Mouse (Mus musculus) left cerebral cortex, postnatal 36 days (tissue): Measurements from ENCODE around the gene Raly. TPM values are rescaled to one million over a fixed set of nuclear protein-coding genes. Genes with fewer than 3 reads are reported as not detected.

ENCODE experiments used
- DNase-seq, 2 experiments: peaks; one replicate each; pipeline ENCODE4 v3.0.0; 2021 to 2022; ENCODE audit warnings: low spot score in 2 of 2, mixed read lengths in 1 of 2
- intact Hi-C: fragments of 180-260 bp; cut with DNase I; formaldehyde crosslinking; loops from one replicate; pipeline ENCODE4 v1.15.1; 2025
- total RNA-seq, 2 experiments: library from RNA; stranded (reverse); gene quantifications; 2 replicates each; pipeline ENCODE4 v1.2.3; 2021

Raly gene
- total RNA-seq, 2 experiments from 2014 or later, result 99.7 to 112 TPM

DNA sequence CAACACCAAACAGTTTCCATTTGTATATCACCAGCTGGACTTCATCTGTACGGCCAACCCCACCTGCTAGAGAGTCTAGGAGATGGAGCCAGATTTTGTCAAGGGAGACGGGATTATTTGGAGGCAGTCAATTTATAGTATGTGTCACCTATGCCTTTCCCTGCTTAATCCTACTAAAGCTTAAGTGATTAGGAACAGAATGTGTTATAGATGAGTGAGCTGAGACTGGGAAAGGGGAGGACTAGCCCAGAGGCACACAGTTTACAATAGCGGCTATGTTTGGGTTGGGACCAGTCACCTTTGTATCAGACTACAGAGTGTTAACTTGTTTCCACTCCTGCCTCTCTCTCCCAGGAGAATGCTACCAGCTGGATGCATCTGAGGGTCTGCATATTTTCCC is 11.2 kb upstream of the Raly start:
- DNase-seq, result no peak
- intact Hi-C loops, result no loop called here

DNA sequence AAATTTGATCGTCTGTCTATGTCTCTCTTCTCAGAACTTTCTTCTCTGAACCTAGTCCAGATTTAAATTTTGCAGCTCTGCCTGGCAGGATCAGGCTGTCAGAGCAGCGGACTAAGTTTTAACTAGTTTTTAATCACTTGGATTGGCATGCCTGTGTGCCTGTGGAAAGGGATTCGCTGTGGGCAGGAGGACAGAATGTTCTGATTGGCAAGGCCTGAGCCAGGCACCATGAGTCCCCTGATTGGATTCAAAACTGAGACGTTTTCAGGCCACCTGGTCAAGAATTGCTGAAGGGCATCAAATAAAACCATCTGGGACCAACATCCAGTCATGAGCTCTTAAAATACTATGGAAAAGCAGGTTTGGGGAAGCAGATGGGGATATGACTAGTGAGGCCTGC is 8.5 kb upstream of the Raly start:
- peak in 1 of 2 experiments; percentile 13 for DNase-seq

DNA sequence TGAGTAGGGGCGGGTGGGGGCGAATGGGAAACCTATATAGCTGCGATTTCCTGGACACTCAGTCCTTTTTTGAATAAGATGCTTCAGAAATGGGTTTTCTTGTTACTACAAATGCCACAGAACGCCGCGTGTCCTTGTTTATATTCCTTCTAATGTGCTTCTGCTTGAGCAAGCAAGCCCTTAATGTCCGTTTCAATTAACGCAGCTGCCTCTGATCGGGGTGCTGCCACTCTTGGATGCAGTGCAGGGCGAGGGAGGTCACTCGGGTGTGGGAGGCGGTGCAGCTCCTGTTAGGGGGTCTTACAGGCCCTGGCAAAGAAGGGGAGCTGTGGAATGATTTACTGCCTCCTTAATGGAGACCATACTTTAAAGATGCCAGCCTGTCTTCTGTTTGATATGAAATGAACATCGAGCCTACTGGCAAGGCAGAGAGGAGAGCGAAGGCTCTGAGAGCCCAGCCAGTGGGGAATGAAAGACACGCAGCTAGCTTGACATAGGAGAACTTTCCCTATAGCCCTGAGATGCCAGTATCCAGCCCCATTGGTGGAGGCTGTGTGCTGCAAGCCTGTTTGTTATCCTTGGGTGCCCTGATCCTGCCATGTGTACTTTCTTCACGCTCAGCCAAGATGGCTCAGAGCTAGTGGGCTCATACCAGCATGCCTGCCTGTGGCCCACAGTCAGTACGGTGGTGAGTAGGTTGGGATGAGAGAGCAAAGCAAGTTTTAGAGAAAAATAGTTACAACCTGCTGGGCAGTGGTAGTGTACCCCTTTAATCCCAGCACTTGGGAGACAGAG is 7.8 kb upstream of the Raly start:
- DNase-seq, result no peak
- intact Hi-C loops, result no loop called here

More for the DNA sequence above, 8.5 kb upstream of the Raly start:
- intact Hi-C loops, result no loop called here

DNA sequence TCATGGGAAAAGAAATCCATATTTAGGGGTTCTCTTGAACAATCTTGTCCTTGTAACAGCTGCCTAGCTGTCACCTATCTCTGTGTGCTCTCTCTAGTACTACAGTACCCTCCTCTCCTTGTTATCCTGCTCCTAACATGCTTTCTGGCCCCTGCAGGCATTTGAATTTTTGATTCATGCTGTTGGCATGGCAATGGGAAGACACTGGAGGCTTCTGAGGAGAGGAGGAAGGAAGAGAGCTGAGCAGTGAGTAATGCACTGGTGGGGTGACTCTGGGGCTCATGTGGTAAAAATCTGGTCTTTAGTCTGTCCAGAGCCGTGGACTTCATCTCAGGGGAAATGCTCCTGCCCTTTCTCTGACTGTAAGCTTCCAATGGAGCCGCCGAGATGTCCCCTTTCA is 5.6 kb upstream of the Raly start:
- DNase-seq, result no peak
- intact Hi-C loops, result no loop called here

DNA sequence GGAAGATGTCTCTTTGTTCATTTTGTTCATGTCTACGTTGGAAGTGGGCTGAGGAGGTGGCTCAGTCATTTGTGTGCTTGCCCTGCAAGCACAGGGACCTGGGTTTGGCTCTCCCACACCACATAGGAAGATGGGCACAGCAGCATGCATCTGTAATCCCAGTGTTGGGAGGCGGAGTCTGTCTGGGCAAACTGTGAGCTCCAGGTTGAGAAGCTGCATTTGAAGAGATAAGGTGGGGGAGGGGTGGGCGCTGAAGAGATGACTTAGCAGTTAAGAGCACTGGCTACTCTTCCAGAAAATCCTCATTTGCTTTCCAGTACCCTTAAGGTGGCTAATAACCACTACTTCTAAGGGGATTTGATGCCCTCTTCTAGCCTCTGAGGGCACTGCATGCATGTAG is 4.7 kb upstream of the Raly start:
- intact Hi-C loops, result no loop called here
- no peak for DNase-seq

DNA sequence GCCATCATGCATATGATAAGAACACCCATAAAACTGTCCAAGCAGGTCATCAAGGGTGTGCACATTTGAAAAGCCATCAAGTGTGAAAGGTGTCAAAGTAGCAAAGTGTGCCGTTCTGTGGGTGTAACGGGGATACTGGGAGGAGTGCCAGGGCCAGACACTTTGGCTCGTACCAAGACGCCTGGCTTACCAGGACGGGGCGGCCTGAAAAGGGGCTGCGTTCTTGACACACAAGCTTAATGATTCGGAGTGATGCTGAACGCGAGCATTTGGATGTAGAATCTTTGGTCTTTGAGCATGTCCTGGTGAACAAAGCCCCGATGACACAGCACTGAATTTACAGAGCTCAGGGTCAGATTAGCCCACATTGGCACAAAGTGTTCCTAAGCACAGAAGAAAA is 4.1 kb upstream of the Raly start:
- intact Hi-C loops, result no loop called here
- no peak for DNase-seq

DNA sequence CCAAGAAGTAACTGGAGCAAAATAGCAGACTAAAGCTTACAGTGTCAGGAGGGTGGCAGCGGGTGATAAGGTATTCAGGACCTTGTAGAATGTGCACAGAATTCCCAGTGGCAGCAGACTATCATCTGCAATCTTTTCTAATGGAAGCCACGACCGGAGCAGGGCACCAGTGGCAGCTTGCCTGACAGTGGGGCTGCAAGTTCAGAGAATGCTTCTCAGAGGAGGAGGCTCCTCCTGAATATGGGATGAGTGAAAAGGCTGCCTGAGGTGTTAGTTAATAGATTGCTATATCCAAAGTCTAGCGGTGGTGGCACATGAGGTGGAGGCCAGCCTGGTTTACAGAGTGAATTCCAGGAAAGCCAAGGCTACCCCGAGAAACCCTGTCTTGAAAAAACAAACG is 1.5 kb upstream of the Raly start:
- DNase-seq, result no peak
- intact Hi-C loops, result no loop called here

DNA sequence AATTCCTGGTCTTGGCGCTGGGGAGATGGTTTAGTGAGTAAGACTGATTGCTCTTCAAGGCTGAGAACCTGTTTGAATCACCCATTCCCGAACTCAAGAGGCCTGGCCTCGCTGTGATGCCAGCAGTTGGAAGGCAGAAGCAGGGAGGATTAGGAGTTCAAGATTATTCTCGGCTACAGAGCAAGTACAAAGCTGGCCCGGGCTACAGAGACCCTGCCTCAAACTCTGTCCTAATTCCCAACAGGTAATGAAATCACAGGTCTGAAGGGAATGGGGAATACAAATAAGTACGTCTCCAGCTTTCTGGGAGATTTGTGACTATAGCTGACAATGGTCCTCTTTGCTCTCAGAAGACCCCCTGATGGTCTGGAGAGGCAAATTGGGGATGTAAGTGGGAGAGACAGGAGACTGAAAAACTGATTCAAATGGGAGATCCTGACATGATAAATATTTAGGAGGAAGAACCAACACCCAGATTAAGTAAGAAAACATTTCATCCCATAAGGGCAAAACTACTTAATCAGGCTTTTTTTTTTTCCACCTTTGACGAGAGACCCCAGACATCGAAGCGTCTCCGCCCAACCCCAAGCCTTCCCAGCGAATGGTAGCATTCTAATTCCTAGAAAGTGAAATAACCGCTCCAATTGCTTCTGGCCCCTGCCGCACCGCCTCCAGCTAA is 780 bp upstream of the Raly start:
- intact Hi-C loops, result loop anchor here (5.0 kb wide), 1 partner anchor 62 kb away; no protein-coding TSS in a partner anchor
- no peak for DNase-seq

DNA sequence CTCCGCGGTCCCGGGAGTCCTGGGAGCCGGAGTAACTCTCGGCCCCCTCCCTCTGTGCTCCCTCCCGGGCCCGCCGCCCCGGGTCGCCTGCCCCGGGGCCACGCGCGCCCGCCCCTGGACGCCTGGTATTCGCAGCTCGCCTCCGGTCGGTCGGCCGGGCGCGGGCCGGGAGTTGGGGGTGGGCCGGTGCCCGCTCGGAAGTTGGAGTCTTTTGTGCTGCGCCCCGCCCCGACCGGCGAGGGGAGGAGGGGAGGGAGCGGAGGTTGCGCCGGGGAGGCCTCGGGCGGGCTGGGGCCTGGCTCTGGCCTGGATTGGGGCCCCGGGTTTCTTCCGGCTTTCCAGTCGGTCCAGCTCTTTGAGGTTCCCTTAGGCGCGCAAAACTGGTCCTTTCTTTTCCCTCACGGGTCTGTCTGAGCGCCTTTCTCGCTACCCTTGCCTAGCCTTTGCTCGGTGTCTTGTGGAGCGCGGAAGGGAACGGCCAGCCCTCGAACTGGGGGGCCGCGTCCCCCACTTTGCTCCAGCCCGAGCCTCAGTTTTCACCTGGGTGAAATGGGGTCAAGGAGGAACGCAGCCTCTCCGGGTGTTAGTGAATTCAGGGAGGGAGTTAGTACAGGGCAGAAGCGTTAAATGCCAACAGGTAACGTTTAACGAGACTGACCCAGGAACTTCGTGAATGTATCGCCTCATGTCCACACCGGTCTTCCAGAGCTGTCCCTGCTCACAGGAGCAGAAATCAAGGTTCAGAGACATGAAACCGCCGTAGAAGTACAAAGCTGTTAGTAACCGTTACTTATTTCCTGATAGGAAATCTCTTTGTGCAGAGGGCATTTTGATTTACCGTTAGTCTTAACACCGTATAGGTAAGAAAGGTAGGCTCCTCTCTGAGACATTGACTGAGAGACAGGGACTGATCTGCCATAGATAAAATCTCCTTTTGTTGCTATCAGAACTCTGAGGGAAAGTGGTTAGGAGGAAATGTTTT is 1.1 kb downstream of the Raly start:
- intact Hi-C loops, result loop anchor here (5.0 kb wide), 1 partner anchor 60 kb away; no protein-coding TSS in a partner anchor
- peak; percentile 52 to 64 for DNase-seq

DNA sequence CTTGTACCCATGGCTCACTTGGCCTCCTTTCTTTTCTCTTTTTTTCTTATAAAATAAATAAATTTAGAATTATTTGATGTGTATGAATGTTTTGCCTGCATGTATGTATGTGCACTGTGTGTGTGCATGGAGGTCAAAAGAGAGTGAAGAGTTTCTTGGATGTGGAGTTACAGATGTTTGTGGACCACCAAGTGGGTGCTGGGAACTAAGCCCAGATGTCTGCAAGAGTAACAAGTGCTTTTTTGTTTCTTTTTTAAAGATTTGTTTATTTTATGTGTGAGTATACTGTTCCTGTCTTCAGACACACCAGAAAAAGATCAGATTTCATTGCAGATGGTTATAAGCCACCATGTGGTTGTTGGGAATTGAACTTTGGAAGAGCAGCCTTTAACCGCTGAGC is 12.5 kb downstream of the Raly start:
- no peak for DNase-seq
- intact Hi-C loops, result no loop called here

DNA sequence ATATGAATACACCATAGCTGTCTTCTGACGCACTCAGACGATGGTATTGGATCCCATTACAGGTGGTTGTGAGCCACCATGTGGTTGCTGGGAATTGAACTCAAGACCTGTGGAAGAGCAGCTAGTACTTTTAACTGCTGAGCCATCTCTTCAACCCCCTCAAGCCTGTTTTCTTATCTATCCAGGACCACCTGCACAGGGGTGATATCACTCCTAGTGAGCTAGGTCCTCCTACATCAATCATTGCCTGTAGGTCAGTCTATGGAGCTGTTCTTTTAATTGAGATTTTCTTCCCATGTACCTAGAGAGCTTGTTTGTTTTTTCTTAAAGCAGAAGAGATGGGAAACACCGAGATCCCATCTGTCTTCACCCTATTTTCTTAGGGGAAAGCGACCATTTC is 12.9 kb downstream of the Raly start:
- intact Hi-C loops, result no loop called here
- no peak for DNase-seq

DNA sequence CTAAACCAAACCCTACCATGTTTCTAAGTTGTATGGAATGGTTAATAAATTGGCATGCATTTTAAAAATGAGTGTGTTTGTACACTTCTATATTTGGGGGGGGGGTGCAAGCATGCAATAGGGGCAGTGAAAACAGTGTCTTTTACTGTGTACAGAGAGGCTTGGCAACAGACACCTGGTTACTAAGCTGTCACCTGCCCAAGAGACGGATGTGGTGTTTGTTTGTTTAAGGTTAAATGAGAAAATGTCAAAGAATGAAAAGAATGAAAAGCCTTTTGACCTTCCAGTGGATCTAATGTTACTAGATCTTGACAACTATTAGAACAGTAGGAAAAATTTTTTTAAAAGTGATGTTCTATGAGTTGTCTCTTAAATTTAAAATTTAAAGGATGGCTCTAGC is 16.8 kb downstream of the Raly start:
- intact Hi-C loops, result no loop called here
- DNase-seq, result no peak

DNA sequence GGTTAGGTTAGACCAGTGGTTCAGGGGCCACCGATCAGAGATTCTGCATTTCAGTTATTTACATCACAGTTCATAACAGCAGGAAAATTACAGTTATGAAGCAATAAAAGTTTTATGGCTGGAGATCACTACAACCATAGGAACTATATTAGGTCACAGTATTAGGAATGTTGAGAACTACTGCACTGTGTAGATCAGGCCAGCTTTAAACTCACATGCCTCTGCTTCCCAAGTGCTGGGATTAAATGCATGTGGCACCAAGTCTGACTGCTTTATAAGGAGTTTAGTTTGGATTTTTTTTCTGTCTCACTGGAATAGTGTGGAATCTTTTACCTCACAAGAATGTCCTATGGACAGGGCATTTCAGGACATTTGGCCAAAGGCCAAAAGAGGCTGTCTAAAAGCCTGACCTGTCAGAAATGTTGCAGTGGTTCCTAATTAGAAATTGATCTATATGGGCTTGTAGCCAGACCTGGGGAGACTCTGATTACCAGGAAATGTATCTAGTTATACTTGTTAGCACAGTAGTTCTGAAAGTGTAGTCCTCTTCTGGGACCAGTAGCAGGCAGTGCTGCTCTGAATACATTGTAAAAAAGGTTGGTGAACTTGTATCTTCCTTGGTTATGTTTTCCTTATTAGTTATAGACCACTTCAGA is 18.3 kb downstream of the Raly start:
- DNase-seq, result no peak
- intact Hi-C loops, result no loop called here

DNA sequence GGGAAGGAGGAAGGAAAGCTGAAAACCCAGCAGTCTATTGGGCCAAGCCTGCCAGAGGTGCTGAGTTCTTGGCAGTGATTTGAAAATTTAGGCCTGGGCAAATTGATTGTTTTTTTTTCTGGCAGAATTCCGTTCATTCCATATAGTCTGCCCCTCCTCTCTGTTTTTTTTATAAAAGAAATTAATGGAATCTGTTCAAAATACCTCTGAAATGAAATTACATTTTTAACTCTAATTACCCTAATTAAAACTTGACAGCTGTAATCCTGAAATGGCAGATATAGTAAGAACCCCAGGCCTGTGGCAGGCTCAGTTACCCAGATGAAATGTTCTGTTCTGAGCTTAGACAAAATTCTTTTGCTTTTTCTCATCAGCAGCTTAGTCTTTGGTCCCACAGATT is 19.9 kb downstream of the Raly start:
- DNase-seq, result no peak
- intact Hi-C loops, result no loop called here

DNA sequence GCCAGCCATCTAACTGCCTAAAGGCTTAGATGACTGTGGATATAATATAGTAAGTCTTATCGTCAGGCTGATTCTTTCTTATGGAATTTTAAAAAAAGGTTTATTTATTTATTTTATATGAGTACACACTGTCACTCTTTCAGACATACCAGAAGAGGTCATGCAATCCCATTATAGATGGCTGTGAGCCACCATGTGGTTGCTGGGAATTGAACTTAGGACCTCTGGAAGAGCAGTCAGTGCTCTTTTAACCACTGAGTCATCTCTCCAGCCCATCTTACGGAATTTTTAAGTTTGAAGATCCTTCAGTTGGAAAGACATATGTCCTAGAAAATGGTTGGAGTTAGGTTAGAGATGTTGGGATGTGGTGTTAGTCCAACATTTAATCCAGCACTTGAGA is 22.5 kb downstream of the Raly start:
- no peak for DNase-seq
- intact Hi-C loops, result no loop called here

DNA sequence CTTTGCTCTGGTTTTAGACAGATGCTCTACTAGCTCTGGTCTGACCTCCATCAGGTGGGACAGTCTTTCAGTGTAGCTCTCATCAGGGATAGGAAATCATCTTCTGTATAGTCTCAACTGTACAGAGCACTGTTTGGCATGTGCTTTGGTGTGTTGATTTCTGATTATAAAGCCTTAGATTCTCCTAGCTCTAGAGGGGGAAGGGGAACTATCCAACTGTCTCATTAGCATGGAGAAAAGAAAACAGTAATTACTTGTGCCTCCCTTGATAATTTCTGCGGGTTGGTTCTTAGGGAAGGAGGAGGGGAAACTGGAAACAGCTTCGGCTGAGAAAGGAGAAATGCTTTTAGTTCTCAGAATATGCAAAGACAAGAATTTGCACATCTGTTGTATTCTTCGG is 26.2 kb downstream of the Raly start:
- intact Hi-C loops, result no loop called here
- no peak for DNase-seq

DNA sequence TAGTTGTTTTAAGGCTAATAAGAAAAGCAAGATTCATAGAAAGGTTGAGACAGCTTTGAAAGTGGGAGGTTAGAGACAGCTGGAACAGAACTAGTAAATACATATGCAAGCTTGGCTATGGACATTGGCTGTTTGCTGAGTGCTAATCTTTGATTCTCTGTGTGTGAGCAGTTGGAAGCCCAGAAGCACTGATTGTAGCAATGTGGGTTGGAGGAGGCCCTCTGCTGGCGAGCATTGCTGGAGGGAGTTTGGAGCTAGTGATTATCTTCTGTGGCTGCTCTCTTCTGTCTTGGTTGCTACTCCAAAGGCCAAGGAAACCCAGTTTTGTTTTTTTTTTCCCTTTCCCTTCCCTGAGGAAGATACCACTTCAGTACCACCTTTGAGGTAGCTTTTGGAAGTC is 26.9 kb downstream of the Raly start:
- intact Hi-C loops, result no loop called here

DNA sequence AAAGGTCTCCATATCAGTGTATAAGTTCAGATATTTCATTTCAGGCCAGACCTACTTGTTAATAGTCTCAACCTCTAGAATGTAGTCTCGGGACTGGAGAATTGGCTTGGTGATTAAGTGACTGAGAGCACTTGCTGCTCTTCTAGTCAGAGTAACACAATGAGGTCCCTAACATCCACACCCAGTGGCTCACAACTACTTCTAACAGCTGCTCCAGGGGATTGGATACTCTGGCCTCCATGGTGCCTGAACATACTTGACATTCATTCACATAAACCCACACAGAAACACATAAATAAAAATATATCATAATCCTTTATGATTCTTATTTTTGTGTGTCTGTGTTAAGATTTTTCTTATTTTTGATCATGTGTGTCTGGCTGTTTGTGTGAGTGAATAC is 27.7 kb downstream of the Raly start:
- intact Hi-C loops, result no loop called here
- DNase-seq, result no peak

More for the DNA sequence above, 26.9 kb downstream of the Raly start:
- DNase-seq, result peak; percentile 16 to 25

DNA sequence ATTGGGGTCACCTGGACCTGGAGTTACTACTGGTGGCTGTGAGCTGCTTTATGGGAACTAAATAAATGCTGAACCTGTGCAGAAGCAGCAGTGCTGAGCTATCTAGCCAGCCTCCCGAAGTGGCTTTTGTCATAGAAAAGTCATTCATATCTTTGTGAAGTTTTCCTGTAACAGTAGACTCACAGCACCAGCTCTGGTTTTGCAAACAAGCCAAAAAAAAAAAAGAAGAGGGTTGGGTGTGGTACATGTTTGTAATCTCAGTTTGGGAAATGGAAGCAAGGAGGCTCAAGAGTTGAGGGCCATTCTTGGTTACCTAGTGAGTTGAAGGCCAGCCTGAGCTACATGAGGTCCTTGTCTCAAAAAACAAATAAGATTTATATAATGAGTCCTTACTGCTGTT is 29.4 kb downstream of the Raly start:
- DNase-seq, result no peak
- intact Hi-C loops, result no loop called here
